Mouse (Mus musculus) bone marrow, adult 2 months (tissue): Measurements from ENCODE around the gene Zfyve16.
A peak's percentile ranks its signal among the peaks of the same experiment; 100 is the strongest.

Source experiments
- CTCF ChIP-seq: fragments of 200-500 bp; IDR thresholded peaks from 2 replicates; pipeline ENCODE4 v1.5.1; 2011; ENCODE audit warnings: low read length, control low read depth; ENCODE audit not compliant: control insufficient read depth, insufficient read depth
- POLR2A ChIP-seq: fragments of 200-500 bp; IDR thresholded peaks from 2 replicates; pipeline ENCODE4 v1.6.1; 2011; ENCODE audit warnings: low read depth, mild to moderate bottlenecking, control low read depth, low read length, borderline replicate concordance; ENCODE audit not compliant: control insufficient read depth

- peak; percentile 54; the same call in 1 of the 2 replicates for TF ChIP-seq CTCF
- no peak for TF ChIP-seq POLR2A
Measured at GRCm38 (mm10) chr13:92483348-92483747, 47.3 kb downstream of the Zfyve16 start.
